Mouse (Mus musculus): ENCODE data around the gene Slc22a8. TPM values are rescaled to one million over a fixed set of nuclear protein-coding genes. Genes with fewer than 3 reads are reported as not detected.

The Slc22a8 gene
- 0.26 TPM in 1 of 2 replicates, not detected in the other for polyA plus RNA-seq (2016; fragmentation: Nextera tagmentation; extraction: Ambion mirVana)

DNA sequence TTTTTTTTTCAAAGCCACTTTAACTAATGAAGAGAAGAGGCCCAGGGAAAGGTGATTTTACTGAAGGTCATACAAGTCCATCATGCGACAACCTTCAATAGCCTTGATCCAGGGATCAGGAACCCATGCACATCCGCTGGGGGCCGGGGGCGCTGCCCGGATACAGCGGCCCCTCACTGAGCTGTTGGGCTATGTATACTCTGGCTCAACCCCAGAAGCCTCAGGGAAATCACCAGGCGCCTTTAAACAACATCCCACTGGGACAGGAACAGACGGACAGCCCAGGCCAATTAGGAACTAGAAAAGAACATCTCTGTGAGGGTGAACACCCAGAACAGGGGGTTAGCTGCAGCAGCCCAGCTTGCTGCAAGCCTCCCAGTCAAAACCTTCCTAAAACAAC lies at the start of gene Slc22a8:
Gene Slc22a8 (plus strand): TSS at position 301 of the 400 bp plus-strand sequence.
- no peak for ATAC-seq (ENCODE audit: insufficient number of reproducible peaks, insufficient read depth, low FRiP score, low TSS enrichment, low read depth)
- H3K36me3 ChIP-seq = no peaks in the 10 kb centered on the region
- 58% methylated on average over 8 of the region's 8 CpGs for WGBS
- no peaks in the 10 kb centered on the region for H3K9me3 ChIP-seq
- no peak within 1 kb of the TSS for H3K4me3 ChIP-seq (replicated peaks)
- H3K27ac ChIP-seq = no peak within 1 kb of the TSS
- no peak within 1 kb of the TSS for H3K4me2 ChIP-seq
- H3K27me3 ChIP-seq = no peaks in the 10 kb centered on the region
- peaks cover 24% of the 10 kb centered on the region for H3K4me1 ChIP-seq (replicated peaks)
- H3K9ac ChIP-seq (replicated peaks) = no peak within 1 kb of the TSS

GRCm38 (mm10) chr19:8558897-8559296 lies 32.2 kb upstream of the Slc22a8 start:
- Histone ChIP-seq H3K36me3 (no peaks in the 10 kb centered on the region), H3K9ac (replicated peaks) (no peak overlapping the region), H3K4me1 (replicated peaks) (no peaks in the 10 kb centered on the region), H3K4me3 (replicated peaks) (no peak overlapping the region), H3K27ac (no peak overlapping the region), H3K4me2 (no peak overlapping the region), H3K9me3 (no peaks in the 10 kb centered on the region), H3K27me3 (no peaks in the 10 kb centered on the region)
- WGBS = 43% methylated on average over 2 of the region's 2 CpGs
- ATAC-seq (ENCODE audit: insufficient number of reproducible peaks, insufficient read depth, low FRiP score, low TSS enrichment, low read depth) = no peak

DNA sequence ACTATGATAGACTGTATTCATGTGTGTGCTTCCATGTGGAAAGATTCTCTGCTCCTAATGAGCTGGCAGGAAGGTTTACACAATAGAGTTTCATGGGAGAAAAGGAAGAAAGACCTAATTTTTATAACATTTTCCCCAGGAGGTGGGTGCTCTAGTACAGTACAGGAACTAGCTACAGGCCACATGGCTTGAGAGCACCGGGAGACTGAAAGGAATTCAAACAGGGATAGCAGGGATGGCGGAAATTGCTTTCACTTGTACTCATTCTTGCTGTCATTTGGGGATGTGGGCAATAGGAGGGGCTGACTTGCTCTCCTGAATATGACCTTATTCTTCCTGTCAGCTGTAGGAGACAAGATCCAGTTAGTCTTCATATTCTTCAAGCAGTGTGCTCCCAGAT lies 27.0 kb upstream of the Slc22a8 start:
- Histone ChIP-seq H3K4me2 (no peak overlapping the region), H3K9ac (replicated peaks) (no peak overlapping the region), H3K27ac (no peak overlapping the region), H3K36me3 (no peaks in the 10 kb centered on the region), H3K9me3 (no peaks in the 10 kb centered on the region), H3K4me1 (replicated peaks) (no peaks in the 10 kb centered on the region), H3K4me3 (replicated peaks) (no peak overlapping the region), H3K27me3 (no peaks in the 10 kb centered on the region)
- ATAC-seq (ENCODE audit: insufficient number of reproducible peaks, insufficient read depth, low FRiP score, low TSS enrichment, low read depth) = no peak
- WGBS = 53% methylated on average over 2 of the region's 2 CpGs

- no peaks in the 10 kb centered on the region for H3K4me1 ChIP-seq (replicated peaks)
- no peaks in the 10 kb centered on the region for H3K9me3 ChIP-seq
- no peak for ATAC-seq (ENCODE audit: insufficient number of reproducible peaks, insufficient read depth, low FRiP score, low TSS enrichment, low read depth)
- no peak overlapping the region for H3K4me2 ChIP-seq
- no peak overlapping the region for H3K27ac ChIP-seq
- H3K36me3 ChIP-seq = no peaks in the 10 kb centered on the region
- WGBS = 72% methylated on average over 3 of the region's 3 CpGs
- no peak overlapping the region for H3K4me3 ChIP-seq (replicated peaks)
- no peaks in the 10 kb centered on the region for H3K27me3 ChIP-seq
- no peak overlapping the region for H3K9ac ChIP-seq (replicated peaks)
These were observed 26.6 kb upstream of the Slc22a8 start for GRCm38 (mm10) chr19:8564469-8564868.

GRCm38 (mm10) chr19:8565262-8565661 lies 25.8 kb upstream of the Slc22a8 start:
- H3K4me1 ChIP-seq (replicated peaks) = no peaks in the 10 kb centered on the region
- H3K4me2 ChIP-seq = no peak overlapping the region
- WGBS = 57% methylated on average over 2 of the region's 2 CpGs
- H3K36me3 ChIP-seq = no peaks in the 10 kb centered on the region
- no peaks in the 10 kb centered on the region for H3K9me3 ChIP-seq
- no peak overlapping the region for H3K27ac ChIP-seq
- ATAC-seq (ENCODE audit: insufficient number of reproducible peaks, insufficient read depth, low FRiP score, low TSS enrichment, low read depth) = no peak
- H3K9ac ChIP-seq (replicated peaks) = no peak overlapping the region
- H3K4me3 ChIP-seq (replicated peaks) = no peak overlapping the region
- H3K27me3 ChIP-seq = no peaks in the 10 kb centered on the region

GRCm38 (mm10) chr19:8565985-8566384 lies 25.1 kb upstream of the Slc22a8 start:
- 44% methylated on average over 4 of the region's 4 CpGs for WGBS
- no peak for ATAC-seq (ENCODE audit: insufficient number of reproducible peaks, insufficient read depth, low FRiP score, low TSS enrichment, low read depth)
- no peak overlapping the region for H3K9ac ChIP-seq (replicated peaks)
- H3K27ac ChIP-seq = no peak overlapping the region
- H3K9me3 ChIP-seq = no peaks in the 10 kb centered on the region
- H3K36me3 ChIP-seq = no peaks in the 10 kb centered on the region
- no peak overlapping the region for H3K4me2 ChIP-seq
- no peak overlapping the region for H3K4me3 ChIP-seq (replicated peaks)
- H3K4me1 ChIP-seq (replicated peaks) = no peaks in the 10 kb centered on the region
- no peaks in the 10 kb centered on the region for H3K27me3 ChIP-seq

GRCm38 (mm10) chr19:8567104-8567880 lies 23.8 kb upstream of the Slc22a8 start:
- Histone ChIP-seq H3K27me3 (no peaks in the 10 kb centered on the region), H3K4me1 (replicated peaks) (no peaks in the 10 kb centered on the region), H3K4me3 (replicated peaks) (no peak overlapping the region), H3K4me2 (no peak overlapping the region), H3K36me3 (no peaks in the 10 kb centered on the region), H3K9me3 (no peaks in the 10 kb centered on the region), H3K9ac (replicated peaks) (no peak overlapping the region), H3K27ac (no peak overlapping the region)
- 48% methylated on average over 13 of the region's 13 CpGs for WGBS
- ATAC-seq (ENCODE audit: insufficient number of reproducible peaks, insufficient read depth, low FRiP score, low TSS enrichment, low read depth) = no peak

GRCm38 (mm10) chr19:8569453-8569863 lies 21.6 kb upstream of the Slc22a8 start:
- Histone ChIP-seq H3K9ac (replicated peaks) (peak overlapping the region; percentile 37; the same call in 1 of the 2 replicates), H3K9me3 (no peaks in the 10 kb centered on the region), H3K27me3 (no peaks in the 10 kb centered on the region), H3K4me1 (replicated peaks) (no peaks in the 10 kb centered on the region), H3K36me3 (no peaks in the 10 kb centered on the region), H3K4me2 (peak overlapping the region; percentile 54), H3K4me3 (replicated peaks) (peak overlapping the region; percentile 26), H3K27ac (no peak overlapping the region)
- 5% methylated on average over 14 of the region's 14 CpGs for WGBS
- no peak for ATAC-seq (ENCODE audit: insufficient number of reproducible peaks, insufficient read depth, low FRiP score, low TSS enrichment, low read depth)

DNA sequence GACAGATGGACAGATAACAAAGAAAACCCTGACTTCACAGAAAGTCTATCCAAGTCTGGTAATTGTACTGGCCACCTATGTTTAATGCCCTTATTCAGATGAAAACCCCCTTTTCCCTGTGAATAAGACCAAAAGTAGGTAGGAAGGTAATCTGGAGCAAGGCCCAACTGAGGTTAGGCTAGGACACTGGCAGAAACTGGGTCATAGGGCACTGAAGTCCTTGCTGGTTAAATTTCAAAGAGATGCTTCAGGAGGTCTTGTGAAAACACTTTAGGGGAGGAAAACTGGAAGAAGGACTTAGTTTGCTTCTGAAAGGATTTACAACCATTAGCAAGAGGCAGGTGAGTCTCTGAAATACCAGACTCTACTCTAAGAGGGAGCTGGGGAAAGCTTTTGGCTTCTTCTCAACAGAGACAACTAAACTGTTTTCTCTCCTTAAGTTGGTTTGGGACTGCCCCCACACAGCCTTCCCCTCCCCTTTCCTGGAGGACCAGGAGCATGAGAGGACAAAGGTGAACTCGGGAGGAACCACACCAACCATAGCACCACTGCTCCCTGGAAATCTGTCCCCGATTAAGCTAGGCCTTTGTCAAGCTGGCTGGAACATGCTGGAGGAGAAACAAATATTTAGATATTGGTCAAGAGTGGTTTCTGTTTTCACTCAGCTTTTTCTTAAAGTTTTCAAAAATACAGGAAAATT lies 20.6 kb upstream of the Slc22a8 start:
- Histone ChIP-seq H3K9ac (replicated peaks) (no peak overlapping the region), H3K4me3 (replicated peaks) (no peak overlapping the region), H3K36me3 (no peaks in the 10 kb centered on the region), H3K9me3 (no peaks in the 10 kb centered on the region), H3K4me2 (no peak overlapping the region), H3K4me1 (replicated peaks) (no peaks in the 10 kb centered on the region), H3K27me3 (no peaks in the 10 kb centered on the region), H3K27ac (no peak overlapping the region)
- 54% methylated on average over 2 of the region's 2 CpGs for WGBS
- no peak for ATAC-seq (ENCODE audit: insufficient number of reproducible peaks, insufficient read depth, low FRiP score, low TSS enrichment, low read depth)

- no peaks in the 10 kb centered on the region for H3K36me3 ChIP-seq
- H3K4me2 ChIP-seq = no peak overlapping the region
- H3K27ac ChIP-seq = no peak overlapping the region
- no peaks in the 10 kb centered on the region for H3K27me3 ChIP-seq
- no peaks in the 10 kb centered on the region for H3K4me1 ChIP-seq (replicated peaks)
- no peak for ATAC-seq (ENCODE audit: insufficient number of reproducible peaks, insufficient read depth, low FRiP score, low TSS enrichment, low read depth)
- no peaks in the 10 kb centered on the region for H3K9me3 ChIP-seq
- WGBS = 68% methylated on average over 7 of the region's 7 CpGs
- no peak overlapping the region for H3K4me3 ChIP-seq (replicated peaks)
- no peak overlapping the region for H3K9ac ChIP-seq (replicated peaks)
These were observed 19.3 kb upstream of the Slc22a8 start for GRCm38 (mm10) chr19:8571746-8572145.

GRCm38 (mm10) chr19:8572485-8572884 lies 18.6 kb upstream of the Slc22a8 start:
- H3K9me3 ChIP-seq = no peaks in the 10 kb centered on the region
- no peaks in the 10 kb centered on the region for H3K36me3 ChIP-seq
- H3K4me1 ChIP-seq (replicated peaks) = no peaks in the 10 kb centered on the region
- H3K4me2 ChIP-seq = no peak overlapping the region
- H3K27me3 ChIP-seq = no peaks in the 10 kb centered on the region
- H3K4me3 ChIP-seq (replicated peaks) = no peak overlapping the region
- no peak overlapping the region for H3K9ac ChIP-seq (replicated peaks)
- H3K27ac ChIP-seq = no peak overlapping the region
- WGBS = 36% methylated on average over 3 of the region's 3 CpGs
- no peak for ATAC-seq (ENCODE audit: insufficient number of reproducible peaks, insufficient read depth, low FRiP score, low TSS enrichment, low read depth)

All from limb, embryonic 12.5 days (tissue).